Mouse (Mus musculus) small intestine, adult 2 months (tissue): ENCODE measurements at regions not wholly inside any gene's neighbourhood (a gene's known extent, or its start where the extent isn't known, plus 50 kb on each side); places are given as distances from the start of the nearest gene placed in this dataset.

Experiments
- H3K27ac ChIP-seq: fragments of 200-500 bp; 2 replicates; pipeline ENCODE4 v1.5.1; 2012; ENCODE audit warnings: low read depth, low read length, control low read depth, inconsistent platforms; ENCODE audit not compliant: insufficient read depth
- H3K27me3 ChIP-seq: fragments of 200-500 bp; 2 replicates; pipeline ENCODE4 v1.6.1; 2012; ENCODE audit warnings: mild to moderate bottlenecking, moderate library complexity, low read length, inconsistent platforms; ENCODE audit not compliant: control insufficient read depth, insufficient read depth
- H3K36me3 ChIP-seq: fragments of 200-500 bp; 2 replicates; pipeline ENCODE4 v1.6.1; 2012; ENCODE audit warnings: mild to moderate bottlenecking, low read length, control low read depth, inconsistent platforms; ENCODE audit not compliant: control insufficient read depth, insufficient read depth
- H3K4me1 ChIP-seq: fragments of 200-500 bp; 2 replicates; pipeline ENCODE4 v1.6.1; 2012; ENCODE audit warnings: low read length, inconsistent platforms, mixed read lengths; ENCODE audit not compliant: control insufficient read depth, insufficient read depth, insufficient read length
- H3K4me3 ChIP-seq: fragments of 200-500 bp; 2 replicates; pipeline ENCODE4 v1.5.1; 2012; ENCODE audit warnings: low read depth, mild to moderate bottlenecking, control low read depth, inconsistent platforms, low read length, moderate library complexity
- CTCF ChIP-seq: fragments of 200-500 bp; IDR thresholded peaks from 2 replicates; pipeline ENCODE4 v1.5.1; 2012; ENCODE audit warnings: low read depth, mild to moderate bottlenecking, control low read depth, inconsistent platforms, low read length, moderate library complexity, mixed read lengths; ENCODE audit not compliant: insufficient replicate concordance, insufficient read length; ENCODE audit errors: extremely low read depth
- POLR2A ChIP-seq: fragments of 200-500 bp; IDR thresholded peaks from 2 replicates; pipeline ENCODE4 v1.6.1; 2012; ENCODE audit warnings: low read depth, mild to moderate bottlenecking, control low read depth, inconsistent platforms, low read length, moderate library complexity
- WGBS: fragments of 180-500 bp; shearing (Covaris S2); methylation state at CpG from one replicate; pipeline ENCODE4 v1.1.7; 2018; 5-methylcytosine and 5-hydroxymethylcytosine counted together

- Histone ChIP-seq H3K27ac (no peak overlapping the region), H3K36me3 (no peaks in the 10 kb centered on the region), H3K4me3 (no peak overlapping the region), H3K27me3 (no peaks in the 10 kb centered on the region), H3K4me1 (peaks cover 4% of the 10 kb centered on the region; the same call in 1 of the 2 replicates)
- no peak for TF ChIP-seq CTCF
- TF ChIP-seq POLR2A, result no peak
- 9% methylated on average over 5 of the region's 5 CpGs for WGBS
Observed at GRCm38 (mm10) chr13:53919851-53920381, 135.6 kb downstream of the Drd1 start.

GRCm38 (mm10) chr13:53915456-53915855 is 140.0 kb downstream of the Drd1 start:
- TF ChIP-seq POLR2A, result no peak
- WGBS, result 91% methylated on average over 8 of the region's 8 CpGs
- no peaks in the 10 kb centered on the region for H3K36me3 ChIP-seq
- no peak overlapping the region for H3K27ac ChIP-seq
- H3K27me3 ChIP-seq, result no peaks in the 10 kb centered on the region
- H3K4me1 ChIP-seq, result peaks cover 4% of the 10 kb centered on the region; the same call in 1 of the 2 replicates
- no peak overlapping the region for H3K4me3 ChIP-seq

- Histone ChIP-seq H3K4me3 (no peak overlapping the region), H3K27me3 (no peaks in the 10 kb centered on the region), H3K4me1 (no peaks in the 10 kb centered on the region; the same call in 1 of the 2 replicates), H3K36me3 (no peaks in the 10 kb centered on the region), H3K27ac (no peak overlapping the region)
- WGBS, result 67% methylated on average over 11 of the region's 11 CpGs
- no peak for TF ChIP-seq CTCF
- TF ChIP-seq POLR2A, result no peak
Observed at GRCm38 (mm10) chr13:53914434-53914833, 141.1 kb downstream of the Drd1 start.

- Histone ChIP-seq H3K4me1 (no peaks in the 10 kb centered on the region), H3K27me3 (no peaks in the 10 kb centered on the region), H3K27ac (no peak overlapping the region), H3K4me3 (no peak overlapping the region), H3K36me3 (no peaks in the 10 kb centered on the region)
- TF ChIP-seq POLR2A (no peak), CTCF (no peak)
- 37% methylated on average over 10 of the region's 10 CpGs for WGBS
Observed at GRCm38 (mm10) chr13:53913501-53913900, 142.0 kb downstream of the Drd1 start.

GRCm38 (mm10) chr13:53911846-53912245 is 143.7 kb downstream of the Drd1 start:
- Histone ChIP-seq H3K27ac (no peak overlapping the region), H3K36me3 (no peaks in the 10 kb centered on the region), H3K4me1 (no peaks in the 10 kb centered on the region), H3K27me3 (no peaks in the 10 kb centered on the region), H3K4me3 (no peak overlapping the region)
- WGBS, result 28% methylated on average over 3 of the region's 3 CpGs
- TF ChIP-seq CTCF (no peak), POLR2A (no peak)

- Histone ChIP-seq H3K36me3 (no peaks in the 10 kb centered on the region), H3K4me1 (no peaks in the 10 kb centered on the region), H3K4me3 (no peak overlapping the region), H3K27ac (no peak overlapping the region), H3K27me3 (no peaks in the 10 kb centered on the region)
- WGBS, result 70% methylated on average over 8 of the region's 8 CpGs
- TF ChIP-seq POLR2A (no peak), CTCF (no peak)
Observed at GRCm38 (mm10) chr13:53911261-53911660, 144.2 kb downstream of the Drd1 start.

- H3K4me3 ChIP-seq, result no peak overlapping the region
- no peaks in the 10 kb centered on the region for H3K27me3 ChIP-seq
- 81% methylated on average over 4 of the region's 4 CpGs for WGBS
- H3K36me3 ChIP-seq, result no peaks in the 10 kb centered on the region
- no peak for TF ChIP-seq POLR2A
- no peak for TF ChIP-seq CTCF
- no peak overlapping the region for H3K27ac ChIP-seq
- no peaks in the 10 kb centered on the region for H3K4me1 ChIP-seq
Observed at GRCm38 (mm10) chr13:53910251-53910650, 145.3 kb downstream of the Drd1 start.
